Mouse (Mus musculus) olfactory bulb, adult 2 months (tissue): ENCODE measurements around the gene Tmem56.

Experiments used
- CTCF ChIP-seq: fragments of 200-500 bp; IDR thresholded peaks from 2 replicates; pipeline ENCODE4 v1.5.1; 2012; ENCODE audit warnings: low read depth, mild to moderate bottlenecking, low read length, moderate library complexity; ENCODE audit not compliant: insufficient read depth
- POLR2A ChIP-seq: fragments of 200-500 bp; IDR thresholded peaks from 2 replicates; pipeline ENCODE4 v1.6.1; 2012; ENCODE audit warnings: mild to moderate bottlenecking, low read depth, low read length, moderate library complexity; ENCODE audit not compliant: insufficient read depth

DNA sequence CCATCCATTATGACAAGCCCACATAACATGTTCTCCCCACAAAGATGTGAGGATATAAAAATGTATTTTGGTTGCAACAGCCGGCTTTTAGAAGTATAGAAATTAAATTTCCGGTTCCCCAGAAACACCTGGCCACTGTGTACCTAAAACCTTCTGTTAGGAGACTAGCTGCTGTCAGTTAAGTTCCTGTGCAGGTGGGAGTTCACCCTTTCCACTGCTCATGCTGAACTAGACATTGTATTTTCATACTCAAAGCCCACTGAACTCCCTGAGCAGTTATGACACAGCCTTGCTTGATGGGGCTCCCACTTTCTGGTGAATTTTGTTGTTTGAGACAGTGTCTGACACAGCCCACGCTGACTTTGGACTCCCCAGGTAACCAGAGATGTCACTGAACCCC, 69.4 kb downstream of the Tmem56 start:
- TF ChIP-seq POLR2A: no peak
- no peak for TF ChIP-seq CTCF
